ENCODE assay signal across 8 mouse cellular contexts in genomic region chr2:127069781-127070434, GRCm38 (mm10). TPM values are rescaled to one million over a fixed set of nuclear protein-coding genes. Genes with fewer than 3 reads are reported as not detected.
DNase-seq lines count a peak whose midpoint lies in the region; ATAC-seq and TF ChIP-seq lines count a peak whose summit lies in the region.

No protein-coding gene starts in this region.

- 10% methylated on average over 11 of the region's 11 CpGs for WGBS in limb, embryonic 11.5 days
- WGBS in olfactory bulb, adult 2 months: 13% methylated on average over 11 of the region's 11 CpGs

- H3K4me3 ChIP-seq in testis, adult 2 months (ENCODE audit: control insufficient read depth, low read depth, low read length): peak overlapping the region; percentile 91
- peak overlapping the region; percentile 47 for H3K4me3 ChIP-seq in limb, embryonic 11.5 days (ENCODE audit: low read depth, low read length)
- peak overlapping the region; percentile 99 for H3K4me3 ChIP-seq in olfactory bulb, adult 2 months (ENCODE audit: insufficient read depth, low read depth, low read length)

- TF ChIP-seq CTCF in testis, adult 2 months (IDR thresholded peaks at IDR 0.05; ENCODE audit: control insufficient read depth, insufficient read depth, insufficient replicate concordance, low read depth, low read length): no peak
- TF ChIP-seq CTCF in olfactory bulb, adult 2 months (IDR thresholded peaks at IDR 0.05; ENCODE audit: insufficient read depth, low read depth, low read length): no peak

- no peak; the same call in 1 of the 2 replicates for ATAC-seq in limb, embryonic 11.5 days (ENCODE audit: insufficient number of reproducible peaks, low FRiP score, low TSS enrichment, low read depth)

- peaks cover 5% of the 10 kb centered on the region for H3K4me1 ChIP-seq in testis, adult 2 months (ENCODE audit: control insufficient read depth, insufficient read depth, low read length)
- H3K4me1 ChIP-seq in limb, embryonic 11.5 days (ENCODE audit: control insufficient read depth, insufficient read depth, low read length): peaks cover 7% of the 10 kb centered on the region
- peaks cover 4% of the 10 kb centered on the region for H3K4me1 ChIP-seq in olfactory bulb, adult 2 months (ENCODE audit: control insufficient read depth, insufficient read depth, low read length)

- no peaks in the 10 kb centered on the region for H3K27me3 ChIP-seq in testis, adult 2 months (ENCODE audit: control insufficient read depth, insufficient read depth, low read length)
- no peaks in the 10 kb centered on the region for H3K27me3 ChIP-seq in limb, embryonic 11.5 days (ENCODE audit: control insufficient read depth, insufficient read depth, low read length)

- TF ChIP-seq POLR2A in testis, adult 2 months (IDR thresholded peaks at IDR 0.05; ENCODE audit: control insufficient read depth, low read depth, low read length): no peak
- TF ChIP-seq POLR2A in olfactory bulb, adult 2 months (IDR thresholded peaks at IDR 0.05; ENCODE audit: insufficient read depth, low read depth, low read length): no peak

- no peaks in the 10 kb centered on the region for H3K9me3 ChIP-seq in limb, embryonic 11.5 days (ENCODE audit: control insufficient read depth, low read length)

- DNase-seq in adrenal gland, postnatal 10 days: peak; percentile 10
- no peak for DNase-seq in adrenal gland, postnatal 36 days
- no peak for DNase-seq in testis, postnatal 10 days (ENCODE audit: low spot score)
- peak; percentile 54 for DNase-seq in limb, embryonic 11.5 days (ENCODE audit: low spot score)
- DNase-seq in right cerebral cortex, postnatal 36 days (ENCODE audit: low spot score in 2 of 2): no peak
- no peak for DNase-seq in right cerebral cortex, postnatal 10 days (ENCODE audit: low spot score in 2 of 2)

- no peaks in the 10 kb centered on the region for H3K36me3 ChIP-seq in testis, adult 2 months (ENCODE audit: control insufficient read depth, insufficient read depth, low read length)
- no peaks in the 10 kb centered on the region; the same call in 1 of the 2 replicates for H3K36me3 ChIP-seq in limb, embryonic 11.5 days (ENCODE audit: control insufficient read depth, insufficient read depth, low read length)

- H3K27ac ChIP-seq in testis, adult 2 months (ENCODE audit: control insufficient read depth, insufficient read depth, low read depth, low read length): peak overlapping the region; percentile 71
- H3K27ac ChIP-seq in limb, embryonic 11.5 days (replicated peaks; ENCODE audit: low read depth, low read length): peak overlapping the region; percentile 73; the same call in 1 of the 2 replicates
- H3K27ac ChIP-seq in olfactory bulb, adult 2 months (ENCODE audit: insufficient read depth, low read depth, low read length): no peak overlapping the region

- peak overlapping the region; percentile 49 for H3K4me2 ChIP-seq in limb, embryonic 11.5 days (ENCODE audit: low read depth, severe bottlenecking)

- H3K9ac ChIP-seq in limb, embryonic 11.5 days (ENCODE audit: low read length): peak overlapping the region; percentile 49

RNA-seq across cellular contexts. Expression of gene Blvra, which starts 0.6 kb away (rescaled TPM):
- total RNA-seq in adrenal gland, postnatal 10 days (2021): 10 to 100 TPM; 38.7 to 39.9 TPM
- 10 to 100 TPM; 24.3 to 33.8 TPM for total RNA-seq in adrenal gland, postnatal 36 days (2021)
- polyA plus RNA-seq in testis, adult 2 months (2012; rRNA removed): 4.2 and 6.5 TPM in 2 replicates
- polyA plus RNA-seq in limb, embryonic 11.5 days (2014; fragmentation: Nextera tagmentation; extraction: Ambion mirVana): 33.3 and 33.6 TPM in 2 replicates
- polyA plus RNA-seq in olfactory bulb, adult 2 months (2012; ENCODE audit: insufficient read depth, insufficient read length, low replicate concordance, missing spikeins): not detected in 2 replicates

Comparison
In these comparisons a context has a peak if more than half of its experiments do, and no peak if none do; other contexts are left out.
1. DNase-seq: peak in adrenal gland, postnatal 10 days (single experiment) and limb, embryonic 11.5 days (single experiment); none in adrenal gland, postnatal 36 days (0 of 2), testis, postnatal 10 days (single experiment), right cerebral cortex, postnatal 36 days (0 of 2) and right cerebral cortex, postnatal 10 days (0 of 2).
2. H3K4me3 ChIP-seq: peak in every context shown above with its lines; median percentile 99 in olfactory bulb, adult 2 months; 91 in testis, adult 2 months; 47 in limb, embryonic 11.5 days.